Mouse (Mus musculus): ENCODE results near the gene Slc4a11. TPM values are rescaled to one million over a fixed set of nuclear protein-coding genes. Genes with fewer than 3 reads are reported as not detected.

Gene Slc4a11
- total RNA-seq, 2 experiments from 2014 or later, result 5.7 TPM; not detected in 1

GRCm38 (mm10) chr2:130635847-130636246 lies 61.5 kb downstream of the Slc4a11 start:
- peak; percentile 57 for ATAC-seq (replicated peaks; ENCODE audit: poor library complexity, severe bottlenecking)

- ATAC-seq (replicated peaks; ENCODE audit: poor library complexity, severe bottlenecking), result peak; percentile 25
These were observed 62.4 kb downstream of the Slc4a11 start for GRCm38 (mm10) chr2:130634739-130635411.

Other genes starting within 250 kb of the Slc4a11 start
- 68.9 and 76.2 TPM in 2 replicates for gene Ptpra, start 247.2 kb downstream of the Slc4a11 start, total RNA-seq (2014; fragmentation: Nextera tagmentation)
- 118 and 138 TPM in 2 replicates for gene Ptpra, start 247.2 kb downstream of the Slc4a11 start, total RNA-seq (2017)
- gene Mrps26, start 133.8 kb downstream of the Slc4a11 start, total RNA-seq (2014; fragmentation: Nextera tagmentation), result 66.7 and 82.1 TPM in 2 replicates
- gene Mrps26, start 133.8 kb downstream of the Slc4a11 start, total RNA-seq (2017), result 47.1 and 52.4 TPM in 2 replicates
- gene Oxt, start 121.3 kb downstream of the Slc4a11 start, total RNA-seq (2014; fragmentation: Nextera tagmentation), result not detected in 2 replicates
- not detected in 2 replicates for gene Oxt, start 121.3 kb downstream of the Slc4a11 start, total RNA-seq (2017)
- gene Avp, start 115.0 kb downstream of the Slc4a11 start, total RNA-seq (2014; fragmentation: Nextera tagmentation), result not detected in 2 replicates
- not detected in 2 replicates for gene Avp, start 115.0 kb downstream of the Slc4a11 start, total RNA-seq (2017)
- gene Fastkd5, start 67.5 kb downstream of the Slc4a11 start, total RNA-seq (2014; fragmentation: Nextera tagmentation), result 15.6 and 16.3 TPM in 2 replicates
- gene Fastkd5, start 67.5 kb downstream of the Slc4a11 start, total RNA-seq (2017), result 17.1 and 19.3 TPM in 2 replicates
- 7.0 and 9.3 TPM in 2 replicates for gene Ubox5, start 67.5 kb downstream of the Slc4a11 start, total RNA-seq (2014; fragmentation: Nextera tagmentation)
- gene Ubox5, start 67.5 kb downstream of the Slc4a11 start, total RNA-seq (2017), result 5.9 and 10.0 TPM in 2 replicates
- gene Lzts3, start 54.7 kb downstream of the Slc4a11 start, total RNA-seq (2014; fragmentation: Nextera tagmentation), result 1.2 TPM in 1 of 2 replicates, not detected in the other
- 0.13 and 0.57 TPM in 2 replicates for gene Lzts3, start 54.7 kb downstream of the Slc4a11 start, total RNA-seq (2017)
- gene Ddrgk1, start 32.9 kb downstream of the Slc4a11 start, total RNA-seq (2014; fragmentation: Nextera tagmentation), result 50.3 and 111 TPM in 2 replicates
- 84.5 and 86.3 TPM in 2 replicates for gene Ddrgk1, start 32.9 kb downstream of the Slc4a11 start, total RNA-seq (2017)
- 80.5 and 90.4 TPM in 2 replicates for gene Itpa, start 29.9 kb downstream of the Slc4a11 start, total RNA-seq (2014; fragmentation: Nextera tagmentation)
- 64.1 and 76.7 TPM in 2 replicates for gene Itpa, start 29.9 kb downstream of the Slc4a11 start, total RNA-seq (2017)
- 10.5 and 19.0 TPM in 2 replicates for gene 4930402H24Rik, start 208.9 kb upstream of the Slc4a11 start, total RNA-seq (2014; fragmentation: Nextera tagmentation)
- gene 4930402H24Rik, start 208.9 kb upstream of the Slc4a11 start, total RNA-seq (2017), result 5.3 and 8.6 TPM in 2 replicates
- 37.3 and 38.9 TPM in 2 replicates for gene Atrn, start 209.0 kb upstream of the Slc4a11 start, total RNA-seq (2014; fragmentation: Nextera tagmentation)
- 37.7 and 37.8 TPM in 2 replicates for gene Atrn, start 209.0 kb upstream of the Slc4a11 start, total RNA-seq (2017)